Mouse (Mus musculus): Measurements from ENCODE around the gene Ssc4d. TPM values are rescaled to one million over a fixed set of nuclear protein-coding genes. Genes with fewer than 3 reads are reported as not detected.

Gene Ssc4d
- total RNA-seq, 2 experiments from 2014 or later, result 1.7 to 4.0 TPM

GRCm38 (mm10) chr5:135917327-135918058 is 56.8 kb downstream of the Ssc4d start:
- intact Hi-C loops (cut with DNase I), result no loop called here

GRCm38 (mm10) chr5:135916601-135917000 is 57.7 kb downstream of the Ssc4d start:
- intact Hi-C loops (cut with DNase I), result no loop called here

More at GRCm38 (mm10) chr5:135917327-135918058, 56.8 kb downstream of the Ssc4d start:
- DNase-seq (ENCODE audit: extremely low spot score in 1 of 2, low spot score in 2 of 2), result no peak

GRCm38 (mm10) chr5:135916051-135916565 is 58.2 kb downstream of the Ssc4d start:
- intact Hi-C loops (cut with DNase I), result no loop called here

More at GRCm38 (mm10) chr5:135916601-135917000, 57.7 kb downstream of the Ssc4d start:
- DNase-seq (ENCODE audit: extremely low spot score in 1 of 2, low spot score in 2 of 2), result no peak

GRCm38 (mm10) chr5:135914156-135914555 is 60.2 kb downstream of the Ssc4d start:
- intact Hi-C loops (cut with DNase I), result no loop called here
- DNase-seq (ENCODE audit: extremely low spot score in 1 of 2, low spot score in 2 of 2), result no peak

More at GRCm38 (mm10) chr5:135916051-135916565, 58.2 kb downstream of the Ssc4d start:
- no peak for DNase-seq (ENCODE audit: extremely low spot score in 1 of 2, low spot score in 2 of 2)

GRCm38 (mm10) chr5:135913201-135913600 is 61.1 kb downstream of the Ssc4d start:
- no peak for DNase-seq (ENCODE audit: extremely low spot score in 1 of 2, low spot score in 2 of 2)
- intact Hi-C loops (cut with DNase I), result no loop called here

- intact Hi-C loops (cut with DNase I), result no loop called here
- no peak for DNase-seq (ENCODE audit: extremely low spot score in 1 of 2, low spot score in 2 of 2)
These were observed 62.6 kb downstream of the Ssc4d start for GRCm38 (mm10) chr5:135911633-135912220.

GRCm38 (mm10) chr5:135910813-135911212 is 63.5 kb downstream of the Ssc4d start:
- intact Hi-C loops (cut with DNase I), result no loop called here
- DNase-seq (ENCODE audit: extremely low spot score in 1 of 2, low spot score in 2 of 2), result no peak

Other genes with a start within 250 kb of the Ssc4d start
- gene Tmem120a, start 230.1 kb downstream of the Ssc4d start, total RNA-seq (2021), result 10 to 100 TPM; 20.7 to 22.0 TPM
- not detected for gene Styxl1, start 196.1 kb downstream of the Ssc4d start, total RNA-seq (2021)
- 100 to 1,000 TPM; 476 to 478 TPM for gene Mdh2, start 196.1 kb downstream of the Ssc4d start, total RNA-seq (2021)
- gene Srrm3, start 167.6 kb downstream of the Ssc4d start, total RNA-seq (2021), result 10 to 100 TPM; 73.7 to 79.8 TPM
- 1 to 10 TPM; 4.3 to 4.6 TPM for gene Hspb1, start 86.6 kb downstream of the Ssc4d start, total RNA-seq (2021)
- gene Ywhag, start 39.9 kb downstream of the Ssc4d start, total RNA-seq (2021), result 1,000 to 10,000 TPM; 1,621 to 1,667 TPM
- gene Zp3, start 5.6 kb upstream of the Ssc4d start, total RNA-seq (2021), result not detected
- 1 to 10 TPM; 9.3 to 9.4 TPM for gene Dtx2, start 20.3 kb upstream of the Ssc4d start, total RNA-seq (2021)
- gene Upk3b, start 64.0 kb upstream of the Ssc4d start, total RNA-seq (2021), result not detected
- not detected for gene Upk3bl, start 80.0 kb upstream of the Ssc4d start, total RNA-seq (2021)
- gene Rasa4, start 109.4 kb upstream of the Ssc4d start, total RNA-seq (2021), result 1 to 10 TPM; 6.8 to 7.9 TPM
- gene Polr2j, start 142.1 kb upstream of the Ssc4d start, total RNA-seq (2021), result 10 to 100 TPM; 82.2 to 91.6 TPM
- 10 to 100 TPM; 11.7 to 13.2 TPM for gene Lrwd1, start 161.5 kb upstream of the Ssc4d start, total RNA-seq (2021)
- gene Alkbh4, start 161.6 kb upstream of the Ssc4d start, total RNA-seq (2021), result 10 to 100 TPM in 1 of 2 experiments, 1 to 10 TPM in 1; 9.5 to 11.7 TPM
- gene Orai2, start 196.2 kb upstream of the Ssc4d start, total RNA-seq (2021), result 10 to 100 TPM; 59.8 to 62.6 TPM
- gene Prkrip1, start 224.4 kb upstream of the Ssc4d start, total RNA-seq (2021), result 10 to 100 TPM; 41.2 to 42.4 TPM